In the genomic region with DNA sequence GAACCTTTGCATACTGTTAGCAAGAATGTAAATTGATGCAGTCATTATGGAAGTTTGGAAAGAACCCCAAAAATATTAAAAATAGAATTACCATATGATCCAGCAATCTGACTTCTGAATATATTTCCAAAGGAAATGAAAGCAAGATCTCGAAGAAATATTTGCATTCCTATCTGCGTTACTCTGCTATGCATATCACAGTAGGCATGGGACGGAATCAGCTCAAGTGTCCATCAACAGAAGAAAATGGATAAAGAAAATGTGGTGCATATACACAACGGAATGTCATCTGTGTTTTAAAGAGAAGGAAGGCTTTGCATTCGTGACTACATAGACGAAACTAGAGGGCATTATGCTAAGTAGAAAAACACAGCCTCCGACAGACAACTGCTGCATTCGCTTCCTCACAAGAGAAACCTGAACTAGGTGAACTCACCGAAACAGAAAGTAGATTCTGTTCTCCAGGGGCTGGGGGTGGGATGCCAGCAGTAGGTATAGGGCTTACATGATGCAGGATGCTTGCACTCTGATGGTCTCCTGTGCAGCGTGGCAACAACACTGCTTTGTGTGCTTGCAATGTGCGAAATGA, we compare ENCODE assay signal across 26 mouse cellular contexts.
"Had no signal": no experiment of that assay in that cellular context is flagged by ENCODE, and none has a peak within 500 bp of the region (broad histone marks: within the 10 kb centered on the region; RNA-seq: fewer than 3 reads in every experiment).

No protein-coding gene starts in this region.

- DNase-seq: gastrocnemius, postnatal 14 days; gastrocnemius, postnatal 36 days; heart, adult 18-20 months; heart, postnatal 14 days; heart, postnatal 36 days; kidney, adult 11 months; kidney, adult 2 months; kidney, adult 9 months; kidney, postnatal 10 days; kidney, postnatal 25 days; kidney, postnatal 4 days; layer of hippocampus, postnatal 36 days; left cerebral cortex, postnatal 4 days had no signal

- H3K27ac ChIP-seq: heart, embryonic 13.5 days; heart, embryonic 15.5 days; hindbrain, embryonic 13.5 days; hindbrain, embryonic 15.5 days; hindbrain, postnatal 0 days; kidney, embryonic 15.5 days; layer of hippocampus, adult 2 months; limb, embryonic 13.5 days; limb, embryonic 15.5 days; liver, embryonic 12.5 days; liver, embryonic 14.5 days had no signal

- H3K4me1 ChIP-seq: heart, embryonic 13.5 days; heart, embryonic 15.5 days; hindbrain, embryonic 13.5 days; hindbrain, embryonic 15.5 days; kidney, embryonic 15.5 days; limb, embryonic 13.5 days; limb, embryonic 15.5 days; liver, embryonic 12.5 days had no signal

- H3K4me2 ChIP-seq: heart, embryonic 11.5 days; heart, embryonic 13.5 days; heart, embryonic 15.5 days; hindbrain, embryonic 13.5 days; hindbrain, embryonic 15.5 days; kidney, embryonic 15.5 days; limb, embryonic 13.5 days; limb, embryonic 15.5 days; liver, embryonic 12.5 days had no signal

- H3K4me3 ChIP-seq: heart, embryonic 13.5 days; heart, embryonic 15.5 days; hindbrain, embryonic 13.5 days; hindbrain, embryonic 15.5 days; kidney, embryonic 15.5 days; layer of hippocampus, adult 2 months; limb, embryonic 13.5 days; limb, embryonic 15.5 days; liver, embryonic 12.5 days had no signal

- ATAC-seq: hindbrain, postnatal 0 days; intestine, embryonic 16.5 days; liver, embryonic 12.5 days had no signal

- H3K9me3 ChIP-seq: heart, embryonic 13.5 days; heart, embryonic 15.5 days; hindbrain, embryonic 13.5 days; hindbrain, embryonic 15.5 days; kidney, embryonic 15.5 days; limb, embryonic 15.5 days; liver, embryonic 12.5 days had no signal

- H3K27me3 ChIP-seq: heart, embryonic 13.5 days; heart, embryonic 15.5 days; hindbrain, embryonic 13.5 days; hindbrain, embryonic 15.5 days; kidney, embryonic 15.5 days; limb, embryonic 13.5 days; limb, embryonic 15.5 days had no signal

- H3K36me3 ChIP-seq: heart, embryonic 13.5 days; heart, embryonic 15.5 days; hindbrain, embryonic 13.5 days; hindbrain, embryonic 15.5 days; kidney, embryonic 15.5 days; limb, embryonic 13.5 days; limb, embryonic 15.5 days; liver, embryonic 12.5 days had no signal

- H3K9ac ChIP-seq: heart, embryonic 13.5 days; heart, embryonic 15.5 days; hindbrain, embryonic 13.5 days; hindbrain, embryonic 15.5 days; kidney, embryonic 15.5 days; limb, embryonic 13.5 days; limb, embryonic 15.5 days; liver, embryonic 12.5 days; liver, embryonic 14.5 days had no signal
